Mouse (Mus musculus) forebrain, embryonic 13.5 days (tissue): Measurements from ENCODE around the gene Ubxn2a. TPM values are rescaled to one million over a fixed set of nuclear protein-coding genes. Genes with fewer than 3 reads are reported as not detected.

Experiments used
- ATAC-seq: fragments of 200-750 bp; cut with Nextera tagmentation; 2 replicates; pipeline ENCODE4 v1.8.0; 2017
- H3K27ac ChIP-seq: fragments of 300-500 bp; sonication (generic); 2 replicates; pipeline ENCODE4 v1.5.1; 2015; ENCODE audit warnings: inconsistent platforms, mild to moderate bottlenecking, moderate library complexity
- H3K27me3 ChIP-seq: fragments of 300-500 bp; sonication (generic); 2 replicates; pipeline ENCODE4 v1.6.1; 2015; ENCODE audit warnings: mild to moderate bottlenecking, inconsistent platforms
- H3K36me3 ChIP-seq: fragments of 300-500 bp; sonication (generic); 2 replicates; pipeline ENCODE4 v1.6.1; 2015; ENCODE audit warnings: mild to moderate bottlenecking, inconsistent platforms; ENCODE audit not compliant: poor library complexity, severe bottlenecking
- H3K4me1 ChIP-seq: fragments of 300-500 bp; sonication (generic); 2 replicates; pipeline ENCODE4 v1.6.1; 2015; ENCODE audit warnings: inconsistent platforms
- H3K4me2 ChIP-seq: fragments of 300-500 bp; sonication (generic); 2 replicates; pipeline ENCODE4 v1.6.1; 2015; ENCODE audit warnings: inconsistent platforms, mild to moderate bottlenecking, moderate library complexity
- H3K4me3 ChIP-seq: fragments of 300-500 bp; sonication (generic); 2 replicates; pipeline ENCODE4 v1.5.1; 2015; ENCODE audit warnings: mild to moderate bottlenecking, inconsistent platforms
- H3K9ac ChIP-seq: fragments of 300-500 bp; sonication (generic); 2 replicates; pipeline ENCODE4 v1.6.1; 2015; ENCODE audit warnings: mild to moderate bottlenecking, inconsistent platforms
- H3K9me3 ChIP-seq: fragments of 300-500 bp; sonication (generic); replicated peaks from 2 replicates; pipeline ENCODE4 v1.6.1; 2016; ENCODE audit warnings: inconsistent platforms
- WGBS: fragments of 180-500 bp; shearing (Covaris S2); methylation state at CpG from one replicate; pipeline ENCODE4 v1.1.7; 2015; 5-methylcytosine and 5-hydroxymethylcytosine counted together
- polyA plus RNA-seq: library from polyadenylated mRNA; unstranded; fragments of >200 nt; fragmentation: Nextera tagmentation; extraction: Ambion mirVana; gene quantifications from 2 replicates; pipeline ENCODE4 v1.2.1, GENCODE M21; 2015

Gene Ubxn2a
- polyA plus RNA-seq, 1 experiment from 2014 or later = 47.2 TPM

GRCm38 (mm10) chr12:4856160-4856559 lies 51.3 kb downstream of the Ubxn2a start:
- peaks cover 35% of the 10 kb centered on the region for H3K36me3 ChIP-seq
- no peaks in the 10 kb centered on the region for H3K27me3 ChIP-seq
- H3K4me2 ChIP-seq = no peak overlapping the region
- H3K4me3 ChIP-seq = no peak overlapping the region
- ATAC-seq = no peak
- H3K9me3 ChIP-seq = 0 out of 2 replicates have a peak, but pooled peaks cover 3% of the 10 kb centered on the region
- no peaks in the 10 kb centered on the region for H3K4me1 ChIP-seq
- WGBS = 95% methylated on average over 5 of the region's 5 CpGs
- no peak overlapping the region for H3K9ac ChIP-seq
- H3K27ac ChIP-seq = no peak overlapping the region

- Histone ChIP-seq H3K9ac (peak overlapping the region; percentile 65), H3K36me3 (no peaks in the 10 kb centered on the region), H3K4me3 (peak overlapping the region; percentile 69), H3K4me2 (peak overlapping the region; percentile 76), H3K4me1 (peaks cover 13% of the 10 kb centered on the region), H3K9me3 (no peaks in the 10 kb centered on the region), H3K27me3 (peaks cover 21% of the 10 kb centered on the region), H3K27ac (no peak overlapping the region)
- ATAC-seq = 0 out of 2 replicates have a peak, but pooled peaks have one; percentile 37
- WGBS = under 1% methylated on average over 12 of the region's 12 CpGs
These were observed 63.8 kb downstream of the Ubxn2a start for GRCm38 (mm10) chr12:4843741-4844140.

- peak; percentile 95 for ATAC-seq
- Histone ChIP-seq H3K4me3 (peak within 1 kb of the TSS; percentile 69), H3K9ac (peak within 1 kb of the TSS; percentile 65), H3K4me2 (peak within 1 kb of the TSS; percentile 94), H3K9me3 (no peaks in the 10 kb centered on the region), H3K36me3 (no peaks in the 10 kb centered on the region), H3K27ac (no peak within 1 kb of the TSS), H3K4me1 (peaks cover 13% of the 10 kb centered on the region), H3K27me3 (peaks cover 21% of the 10 kb centered on the region)
- under 1% methylated on average over 30 of the region's 30 CpGs for WGBS
These were observed 64.5 kb downstream of the Ubxn2a start, which contains the start of gene Wdcp for GRCm38 (mm10) chr12:4842890-4843597. Gene Wdcp (plus strand): TSS chr12:4843303.

GRCm38 (mm10) chr12:4842456-4842855 lies 65.0 kb downstream of the Ubxn2a start:
- ATAC-seq = no peak
- Histone ChIP-seq H3K27ac (no peak overlapping the region), H3K27me3 (peaks cover 21% of the 10 kb centered on the region), H3K4me2 (no peak overlapping the region), H3K9me3 (no peaks in the 10 kb centered on the region), H3K9ac (no peak overlapping the region), H3K36me3 (no peaks in the 10 kb centered on the region), H3K4me1 (peaks cover 13% of the 10 kb centered on the region), H3K4me3 (no peak overlapping the region)
- WGBS = 86% methylated on average over 8 of the region's 8 CpGs

GRCm38 (mm10) chr12:4841392-4841887 lies 66.1 kb downstream of the Ubxn2a start, which contains the start of gene Fkbp1b:
Gene Fkbp1b (minus strand): TSS chr12:4841591.
- WGBS = under 1% methylated on average over 35 of the region's 37 CpGs
- Histone ChIP-seq H3K4me2 (peak within 1 kb of the TSS; percentile 94), H3K27ac (no peak within 1 kb of the TSS), H3K9ac (peak within 1 kb of the TSS; percentile 78), H3K4me1 (peaks cover 13% of the 10 kb centered on the region), H3K27me3 (peaks cover 21% of the 10 kb centered on the region), H3K9me3 (no peaks in the 10 kb centered on the region), H3K4me3 (peak within 1 kb of the TSS; percentile 75), H3K36me3 (no peaks in the 10 kb centered on the region)
- ATAC-seq = peak; percentile 67

GRCm38 (mm10) chr12:4840741-4841140 lies 66.8 kb downstream of the Ubxn2a start:
- WGBS = 0% methylated on average over 11 of the region's 11 CpGs
- Histone ChIP-seq H3K4me3 (peak overlapping the region; percentile 75), H3K36me3 (no peaks in the 10 kb centered on the region), H3K27me3 (peaks cover 21% of the 10 kb centered on the region), H3K4me1 (peaks cover 13% of the 10 kb centered on the region), H3K9me3 (no peaks in the 10 kb centered on the region), H3K27ac (no peak overlapping the region), H3K4me2 (peak overlapping the region; percentile 94), H3K9ac (peak overlapping the region; percentile 78)
- no peak for ATAC-seq

GRCm38 (mm10) chr12:4840010-4840409 lies 67.5 kb downstream of the Ubxn2a start:
- Histone ChIP-seq H3K9me3 (no peaks in the 10 kb centered on the region), H3K4me1 (peaks cover 13% of the 10 kb centered on the region), H3K27ac (no peak overlapping the region), H3K27me3 (peaks cover 21% of the 10 kb centered on the region), H3K4me3 (no peak overlapping the region), H3K9ac (no peak overlapping the region), H3K4me2 (peak overlapping the region; percentile 94), H3K36me3 (no peaks in the 10 kb centered on the region)
- 53% methylated on average over 6 of the region's 6 CpGs for WGBS
- no peak for ATAC-seq

- Histone ChIP-seq H3K36me3 (peaks cover 2% of the 10 kb centered on the region; the same call in 1 of the 2 replicates), H3K27me3 (peaks cover 15% of the 10 kb centered on the region; the same call in 1 of the 2 replicates), H3K4me1 (peaks cover 5% of the 10 kb centered on the region; the same call in 1 of the 2 replicates), H3K9me3 (no peaks in the 10 kb centered on the region), H3K9ac (no peak overlapping the region), H3K27ac (no peak overlapping the region), H3K4me3 (no peak overlapping the region), H3K4me2 (no peak overlapping the region)
- no peak for ATAC-seq
- 67% methylated on average over 4 of the region's 4 CpGs for WGBS
These were observed 70.5 kb downstream of the Ubxn2a start for GRCm38 (mm10) chr12:4836959-4837358.

Other genes with a start within 250 kb of the Ubxn2a start
- 0.53 and 0.67 TPM in 2 replicates for gene Fam228a, start 169.3 kb downstream of the Ubxn2a start, polyA plus RNA-seq
- 8.0 and 8.5 TPM in 2 replicates for gene Pfn4, start 138.7 kb downstream of the Ubxn2a start, polyA plus RNA-seq
- 4.3 and 4.7 TPM in 2 replicates for gene Fam228b, start 138.4 kb downstream of the Ubxn2a start, polyA plus RNA-seq
- 310 and 345 TPM in 2 replicates for gene Sf3b6, start 90.2 kb downstream of the Ubxn2a start, polyA plus RNA-seq
- 7.5 and 10.3 TPM in 2 replicates for gene Fkbp1b, start 66.1 kb downstream of the Ubxn2a start, polyA plus RNA-seq
- gene Wdcp, start 64.4 kb downstream of the Ubxn2a start, polyA plus RNA-seq = 20.4 and 21.5 TPM in 2 replicates
- 0.97 and 1.3 TPM in 2 replicates for gene Mfsd2b, start 33.3 kb downstream of the Ubxn2a start, polyA plus RNA-seq
- gene Atad2b, start 9.6 kb upstream of the Ubxn2a start, polyA plus RNA-seq = 14.5 and 14.7 TPM in 2 replicates